Comparison of ENCODE assay signal across 9 mouse cellular contexts in genomic region chr19:47871515-47871914, GRCm38 (mm10). TPM values are rescaled to one million over a fixed set of nuclear protein-coding genes. Genes with fewer than 3 reads are reported as not detected.
DNase-seq lines count a peak whose midpoint lies in the region; ATAC-seq and TF ChIP-seq lines count a peak whose summit lies in the region.
"Had no signal": no experiment of that assay in that cellular context is flagged by ENCODE, and none has a peak within 500 bp of the region (broad histone marks: within the 10 kb centered on the region; RNA-seq: fewer than 3 reads in every experiment).

No protein-coding gene starts in this region.

- no peak overlapping the region for H3K27ac ChIP-seq in kidney, postnatal 0 days
- no peak overlapping the region for H3K27ac ChIP-seq in kidney, adult 2 months (ENCODE audit: insufficient read depth, low read depth, low read length)
- H3K27ac ChIP-seq: midbrain, embryonic 12.5 days had no signal

- no peaks in the 10 kb centered on the region for H3K9me3 ChIP-seq in kidney, postnatal 0 days (replicated peaks; ENCODE audit: low read length)
- H3K9me3 ChIP-seq: midbrain, embryonic 12.5 days had no signal

- no peak overlapping the region for H3K4me2 ChIP-seq in kidney, postnatal 0 days (ENCODE audit: low read length)
- H3K4me2 ChIP-seq: midbrain, embryonic 12.5 days had no signal

- peak; percentile 57 for TF ChIP-seq CTCF in kidney, postnatal 0 days (IDR thresholded peaks at IDR 0.05; ENCODE audit: low read depth)
- no peak; the same call in 1 of the 2 replicates for TF ChIP-seq CTCF in kidney, adult 2 months (conservative IDR thresholded peaks at IDR 0.05; ENCODE audit: insufficient read depth, insufficient read length, low read depth, low read length)

- WGBS in kidney, postnatal 0 days, result 34% methylated on average over 10 of the region's 10 CpGs
- WGBS in kidney, adult 2 months, result 43% methylated on average over 10 of the region's 10 CpGs

- no peak for TF ChIP-seq POLR2A in kidney, adult 2 months (IDR thresholded peaks at IDR 0.05; ENCODE audit: low read depth, low read length)

- no peak for ATAC-seq in kidney, postnatal 0 days (replicated peaks; ENCODE audit: low FRiP score, low read depth)

- H3K4me1 ChIP-seq in kidney, postnatal 0 days (replicated peaks; ENCODE audit: insufficient read depth, low read length), result no peaks in the 10 kb centered on the region
- no peaks in the 10 kb centered on the region for H3K4me1 ChIP-seq in kidney, adult 2 months (ENCODE audit: control insufficient read depth, insufficient read depth, low read length)
- H3K4me1 ChIP-seq: midbrain, embryonic 12.5 days had no signal

- no peak overlapping the region for H3K9ac ChIP-seq in kidney, postnatal 0 days (ENCODE audit: low read depth, low read length)
- H3K9ac ChIP-seq: midbrain, embryonic 12.5 days had no signal

- DNase-seq in kidney, postnatal 0 days (ENCODE audit: low spot score), result peak; percentile 43
- DNase-seq in kidney, adult 2 months, result no peak
- DNase-seq in right cerebral cortex, postnatal 4 days, result peak; percentile 46
- DNase-seq in right cerebral cortex, postnatal 10 days (ENCODE audit: low spot score in 2 of 2), result no peak
- peak; percentile 24 for DNase-seq in embryo, embryonic 9.5 days (ENCODE audit: extremely low spot score)
- DNase-seq in urinary bladder, adult 2 months (ENCODE audit: low spot score), result no peak
- no peak for DNase-seq in adrenal gland, adult 8-10 months
- DNase-seq: kidney, adult 8-10 months had no signal

- no peaks in the 10 kb centered on the region for H3K36me3 ChIP-seq in kidney, postnatal 0 days (ENCODE audit: insufficient read depth, low read length)
- no peaks in the 10 kb centered on the region for H3K36me3 ChIP-seq in kidney, adult 2 months (ENCODE audit: control insufficient read depth, insufficient read depth, low read length)
- H3K36me3 ChIP-seq: midbrain, embryonic 12.5 days had no signal

- H3K27me3 ChIP-seq in kidney, postnatal 0 days (ENCODE audit: insufficient read depth, low read length), result no peaks in the 10 kb centered on the region
- no peaks in the 10 kb centered on the region for H3K27me3 ChIP-seq in kidney, adult 2 months (replicated peaks; ENCODE audit: control insufficient read depth, insufficient read depth, low read length)
- H3K27me3 ChIP-seq: midbrain, embryonic 12.5 days had no signal

- H3K4me3 ChIP-seq in kidney, postnatal 0 days (replicated peaks; ENCODE audit: low read depth, low read length), result no peak overlapping the region
- H3K4me3 ChIP-seq in kidney, adult 2 months (ENCODE audit: insufficient read depth, low read depth, low read length), result no peak overlapping the region
- H3K4me3 ChIP-seq: midbrain, embryonic 12.5 days had no signal

RNA-seq across cellular contexts. Expression of gene Gsto2, which starts 6.2 kb away (rescaled TPM):
- polyA plus RNA-seq in kidney, postnatal 0 days (2015; fragmentation: Nextera tagmentation; extraction: Ambion mirVana), result 1.7 and 1.9 TPM in 2 replicates
- 2.6 and 2.7 TPM in 2 replicates for polyA plus RNA-seq in kidney, adult 2 months (2012; rRNA removed)
- 4.9 and 7.3 TPM in 2 replicates for polyA plus RNA-seq in urinary bladder, adult 2 months (2012; rRNA removed)
- 1 to 10 TPM; 1.0 to 3.4 (median 1.9) TPM for total RNA-seq in adrenal gland, adult 8-10 months (2022)

RNA-seq across cellular contexts. Expression of gene Gsto1, which starts 16.7 kb away (rescaled TPM):
- 150 and 159 TPM in 2 replicates for polyA plus RNA-seq in kidney, postnatal 0 days (2015; fragmentation: Nextera tagmentation; extraction: Ambion mirVana)
- 82.5 and 85.1 TPM in 2 replicates for polyA plus RNA-seq in kidney, adult 2 months (2012; rRNA removed)
- 478 and 508 TPM in 2 replicates for polyA plus RNA-seq in urinary bladder, adult 2 months (2012; rRNA removed)
- total RNA-seq in adrenal gland, adult 8-10 months (2022), result 10 to 100 TPM; 63.2 to 81.2 (median 73.3) TPM

RNA-seq across cellular contexts. Expression of gene Cfap43, which starts 47.6 kb away (rescaled TPM):
- 0.06 and 0.16 TPM in 2 replicates for polyA plus RNA-seq in kidney, postnatal 0 days (2015; fragmentation: Nextera tagmentation; extraction: Ambion mirVana)
- 0.12 TPM in 1 of 2 replicates, not detected in the other for polyA plus RNA-seq in kidney, adult 2 months (2012; rRNA removed)
- 0.21 and 0.66 TPM in 2 replicates for polyA plus RNA-seq in urinary bladder, adult 2 months (2012; rRNA removed)
- not detected for total RNA-seq in adrenal gland, adult 8-10 months (2022)

RNA-seq across cellular contexts. Expression of gene Itprip, which starts 47.6 kb away (rescaled TPM):
- polyA plus RNA-seq in kidney, postnatal 0 days (2015; fragmentation: Nextera tagmentation; extraction: Ambion mirVana), result 10.7 and 12.1 TPM in 2 replicates
- 6.4 and 8.0 TPM in 2 replicates for polyA plus RNA-seq in kidney, adult 2 months (2012; rRNA removed)
- polyA plus RNA-seq in urinary bladder, adult 2 months (2012; rRNA removed), result 6.3 and 7.8 TPM in 2 replicates
- total RNA-seq in adrenal gland, adult 8-10 months (2022), result 10 to 100 TPM; 12.4 to 23.1 (median 17.1) TPM

Comparison
In these comparisons a context has a peak if more than half of its experiments do, and no peak if none do; other contexts are left out.
1. DNase-seq: peak in kidney, postnatal 0 days (single experiment), right cerebral cortex, postnatal 4 days (single experiment) and embryo, embryonic 9.5 days (single experiment); none in kidney, adult 2 months (single experiment), right cerebral cortex, postnatal 10 days (0 of 2), urinary bladder, adult 2 months (single experiment) and adrenal gland, adult 8-10 months (single experiment).